Mouse (Mus musculus) liver, embryonic 14.5 days (tissue): ENCODE results near the gene Col4a1.

ENCODE experiments used
- CTCF ChIP-seq: IDR thresholded peaks from 2 replicates; pipeline ENCODE4 v1.5.1; 2016; ENCODE audit warnings: antibody characterized with exemption, low read depth, control low read depth
- EP300 ChIP-seq: IDR thresholded peaks from 2 replicates; pipeline ENCODE4 v1.6.1; 2016; ENCODE audit warnings: antibody characterized with exemption, low read depth

DNA sequence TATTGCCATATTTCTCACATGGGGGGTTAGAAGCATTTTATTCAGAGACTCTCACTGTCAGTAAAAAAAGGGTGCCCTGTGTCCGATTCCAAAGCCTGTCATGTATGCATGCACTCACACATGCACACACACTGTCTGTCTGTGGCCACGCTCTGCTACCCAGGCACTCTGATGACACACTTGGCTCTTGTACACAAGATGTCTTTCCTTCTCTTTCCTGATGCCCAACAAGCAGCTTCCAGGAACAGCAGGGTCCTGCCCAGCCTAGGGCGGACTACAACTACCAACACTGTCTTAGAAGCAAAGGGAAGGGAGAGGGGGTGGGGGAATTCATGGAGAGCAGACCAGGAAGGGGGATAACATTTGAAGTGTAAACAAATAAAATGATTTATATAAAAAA is 162.4 kb downstream of the Col4a1 start:
- TF ChIP-seq CTCF (no peak), EP300 (no peak)
